Mouse (Mus musculus): ENCODE data around the gene Kdelc2. TPM values are rescaled to one million over a fixed set of nuclear protein-coding genes. Genes with fewer than 3 reads are reported as not detected.

The Kdelc2 gene
- total RNA-seq, 2 experiments from 2014 or later: 15.0 to 17.8 TPM

DNA sequence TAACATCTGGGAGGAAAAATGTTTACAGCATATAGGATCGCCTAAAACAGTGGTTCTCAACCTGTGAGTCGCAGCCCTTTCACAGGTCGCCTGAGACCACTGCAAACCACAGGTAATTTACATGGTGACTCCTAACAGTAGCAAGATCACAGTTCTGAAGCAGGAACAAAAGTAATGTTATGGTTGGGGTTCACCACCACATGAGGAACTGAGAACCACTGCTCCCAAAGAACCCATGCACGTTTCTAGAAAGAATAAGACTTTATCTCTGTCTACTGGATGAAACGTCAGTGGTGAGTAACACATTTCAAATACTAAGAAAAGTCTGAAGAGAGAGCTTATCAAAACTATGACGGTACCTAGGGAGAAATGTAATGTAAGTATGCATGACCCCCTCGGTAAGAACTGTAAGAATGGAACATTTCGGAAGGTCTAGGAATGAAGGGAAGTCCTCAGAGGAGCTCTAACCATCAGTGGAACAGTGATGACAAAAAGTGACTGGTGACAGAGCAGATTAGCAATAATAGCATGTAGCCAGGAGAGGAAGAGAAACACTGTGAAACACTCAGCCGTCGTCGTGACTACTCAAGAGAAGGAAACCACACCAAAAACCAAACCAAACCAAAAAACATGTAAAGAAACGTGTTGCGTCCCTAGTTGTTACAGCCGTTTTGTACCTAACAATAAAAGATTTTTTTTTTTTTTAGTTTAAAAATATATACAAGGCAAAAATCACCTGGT lies 52.2 kb downstream of the Kdelc2 start:
- intact Hi-C loops (cut with DNase I): no loop called here
- DNase-seq: no peak

DNA sequence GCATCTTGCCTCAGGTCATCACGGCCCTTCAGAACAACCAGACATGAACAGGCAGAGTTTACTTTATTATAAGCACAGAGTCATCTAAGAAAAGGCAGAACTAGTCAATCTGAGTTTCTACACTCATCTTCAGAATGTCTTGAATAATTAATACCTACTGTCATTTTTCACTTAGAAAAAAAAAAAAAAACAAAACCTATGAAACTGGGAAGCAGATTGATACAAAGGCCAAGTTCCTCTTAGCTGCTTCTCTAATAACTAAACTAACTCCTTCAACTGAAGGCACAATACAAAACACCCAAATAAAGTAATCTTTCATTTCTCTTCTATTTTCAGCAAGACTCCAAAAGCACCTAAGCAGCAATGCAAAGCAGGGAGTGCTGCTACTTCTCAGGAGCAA lies 66.8 kb downstream of the Kdelc2 start:
- DNase-seq: no peak
- intact Hi-C loops (cut with DNase I): no loop called here

Small RNA genes lying within 50 kb of the gene (microRNA-seq; reads per million reads assigned to microRNA genes)
- 0 reads per million in 2 experiments for gene Mir130c

Other genes with a start within 250 kb of the Kdelc2 start
- 10 to 100 TPM; 11.6 to 13.1 TPM for gene Ddx10, start 136.0 kb upstream of the Kdelc2 start, total RNA-seq (2021)
- under 1 TPM; 0.24 to 0.45 TPM for gene Exph5, start 82.4 kb upstream of the Kdelc2 start, total RNA-seq (2021)
- gene 4930550C14Rik, start 18.3 kb downstream of the Kdelc2 start, total RNA-seq (2021): under 1 TPM; 0.25 to 0.48 TPM
- 10 to 100 TPM in 1 of 2 experiments, 1 to 10 TPM in 1; 10.0 to 13.2 TPM for gene Atm, start 152.7 kb downstream of the Kdelc2 start, total RNA-seq (2021)
- 10 to 100 TPM; 11.1 to 12.0 TPM for gene Npat, start 153.0 kb downstream of the Kdelc2 start, total RNA-seq (2021)
- 100 to 1,000 TPM; 302 to 307 TPM for gene Acat1, start 226.4 kb downstream of the Kdelc2 start, total RNA-seq (2021)

All from heart, postnatal 10 days (tissue).